Mouse (Mus musculus): ENCODE measurements around the gene Pmvk. TPM values are rescaled to one million over a fixed set of nuclear protein-coding genes. Genes with fewer than 3 reads are reported as not detected.
"Not testable (repeated sequence)": the region's sequence is repeated elsewhere in the genome, so short reads cannot be mapped to it uniquely, and the experiment has no call there.

Pmvk gene
- polyA plus RNA-seq, 1 experiment from 2014 or later, result 59.9 TPM

DNA sequence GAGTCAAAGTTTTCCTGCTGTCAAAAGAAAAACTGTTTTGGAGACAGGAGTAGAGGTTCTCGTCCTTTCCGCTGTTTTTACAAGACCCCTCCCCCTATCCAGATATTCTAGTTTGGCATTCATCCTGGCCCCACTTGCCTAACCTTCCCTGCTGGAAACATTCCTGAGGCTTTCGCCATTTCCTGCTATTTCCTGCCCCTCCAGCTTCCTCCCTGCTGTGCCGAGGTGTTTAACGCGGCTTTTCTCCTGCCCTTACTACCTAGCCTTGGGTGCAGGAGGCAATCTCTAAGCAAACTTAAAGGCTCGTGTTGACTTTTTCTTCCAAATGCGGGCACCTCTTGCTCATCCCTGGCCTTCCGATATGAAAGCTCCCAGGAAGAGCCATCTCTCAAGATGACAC, 34.8 kb upstream of the Pmvk start:
- Histone ChIP-seq H3K27me3 (no peaks in the 10 kb centered on the region), H3K27ac (peak overlapping the region; percentile 98), H3K9me3 (no peaks in the 10 kb centered on the region), H3K4me2 (replicated peaks) (peak overlapping the region; percentile 88), H3K4me1 (peaks cover 51% of the 10 kb centered on the region), H3K9ac (peak overlapping the region; percentile 77), H3K36me3 (peaks cover 36% of the 10 kb centered on the region), H3K4me3 (peak overlapping the region; percentile 68)
- WGBS, result under 1% methylated on average over 9 of the region's 9 CpGs
- no peak for ATAC-seq (ENCODE audit: low FRiP score, low read depth)

DNA sequence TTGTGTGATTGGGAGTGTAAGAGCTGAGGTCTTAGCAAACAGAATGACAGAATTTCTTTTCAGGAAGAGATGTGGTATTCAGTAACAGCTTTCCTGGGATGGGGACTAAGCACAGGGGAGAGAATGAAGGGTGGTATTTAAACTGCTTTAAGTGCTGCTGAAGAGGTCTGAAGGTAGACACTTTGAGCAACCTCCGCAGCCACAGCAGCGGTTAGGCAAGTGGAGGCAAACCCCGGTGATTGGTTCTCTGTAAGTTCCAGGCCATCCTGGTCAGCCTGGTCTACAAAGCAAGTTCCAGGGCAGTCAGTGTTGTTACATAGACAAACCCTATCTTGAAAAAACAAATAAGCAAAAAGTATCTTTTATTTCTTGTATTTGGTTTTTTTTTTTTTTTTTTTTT, 34.4 kb upstream of the Pmvk start:
- Histone ChIP-seq H3K4me3 (peak overlapping the region; percentile 68), H3K36me3 (peaks cover 36% of the 10 kb centered on the region), H3K4me2 (replicated peaks) (peak overlapping the region; percentile 88), H3K9me3 (no peaks in the 10 kb centered on the region), H3K27ac (peak overlapping the region; percentile 98), H3K4me1 (peaks cover 51% of the 10 kb centered on the region), H3K9ac (peak overlapping the region; percentile 77), H3K27me3 (no peaks in the 10 kb centered on the region)
- ATAC-seq (ENCODE audit: low FRiP score, low read depth), result no peak
- WGBS, result 14% methylated on average over 3 of the region's 3 CpGs

- H3K4me2 ChIP-seq (replicated peaks), result peak overlapping the region; percentile 88
- no peak for ATAC-seq (ENCODE audit: low FRiP score, low read depth)
- peak overlapping the region; percentile 88 for H3K27ac ChIP-seq
- H3K4me3 ChIP-seq, result peak overlapping the region; percentile 68
- peak overlapping the region; percentile 54; the same call in 1 of the 2 replicates for H3K9ac ChIP-seq
- H3K36me3 ChIP-seq, result peaks cover 36% of the 10 kb centered on the region
- no peaks in the 10 kb centered on the region for H3K27me3 ChIP-seq
- H3K4me1 ChIP-seq, result peaks cover 51% of the 10 kb centered on the region
- H3K9me3 ChIP-seq, result no peaks in the 10 kb centered on the region
- 42% methylated on average over 2 of the region's 2 CpGs for WGBS
These were observed 33.9 kb upstream of the Pmvk start for GRCm38 (mm10) chr3:89420421-89420820.

DNA sequence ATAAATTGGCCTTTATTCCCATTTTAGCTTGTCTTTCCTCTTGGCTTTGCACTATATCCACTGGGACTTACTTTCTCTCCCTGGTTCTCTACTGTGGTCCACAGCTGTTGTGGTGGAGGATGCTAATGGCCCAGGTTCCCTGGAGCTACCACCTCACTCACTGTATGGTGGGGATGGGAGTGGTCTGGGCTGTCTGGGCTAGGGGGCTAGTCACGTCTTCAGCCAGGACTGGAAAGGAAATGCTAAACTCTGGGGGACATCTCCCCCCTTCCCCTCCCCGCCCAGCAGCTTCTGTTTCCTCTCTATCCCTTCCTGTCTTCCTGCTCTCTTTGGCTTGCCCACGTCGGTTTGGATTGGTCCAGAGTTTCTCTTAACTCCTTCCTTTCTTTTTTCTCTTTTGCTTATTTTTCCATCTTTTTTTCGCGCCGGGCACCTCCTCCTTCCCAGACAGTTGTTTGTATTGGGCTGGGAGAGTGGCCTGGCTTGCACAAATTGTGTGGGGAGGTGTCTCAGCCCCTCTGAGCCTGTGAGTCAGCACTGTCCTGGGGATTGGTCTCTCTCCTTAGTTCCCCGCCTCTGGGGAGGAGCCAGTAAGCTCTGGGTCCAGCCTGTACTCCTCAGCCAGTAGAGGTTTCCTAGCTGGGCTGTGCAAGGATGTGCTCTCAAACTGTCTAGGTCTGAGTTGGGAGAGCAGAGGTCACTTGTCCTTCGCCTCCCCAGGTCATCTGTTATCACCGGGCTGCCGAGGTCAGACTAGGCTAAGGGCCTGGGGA, 33.2 kb upstream of the Pmvk start:
- peak overlapping the region; percentile 88 for H3K27ac ChIP-seq
- WGBS, result 2% methylated on average over 11 of the region's 11 CpGs
- H3K27me3 ChIP-seq, result no peaks in the 10 kb centered on the region
- ATAC-seq (ENCODE audit: low FRiP score, low read depth), result peak; percentile 60
- H3K9ac ChIP-seq, result peak overlapping the region; percentile 76
- peak overlapping the region; percentile 88 for H3K4me2 ChIP-seq (replicated peaks)
- H3K4me1 ChIP-seq, result peaks cover 50% of the 10 kb centered on the region
- H3K4me3 ChIP-seq, result peak overlapping the region; percentile 68
- peaks cover 35% of the 10 kb centered on the region for H3K36me3 ChIP-seq
- H3K9me3 ChIP-seq, result no peaks in the 10 kb centered on the region

DNA sequence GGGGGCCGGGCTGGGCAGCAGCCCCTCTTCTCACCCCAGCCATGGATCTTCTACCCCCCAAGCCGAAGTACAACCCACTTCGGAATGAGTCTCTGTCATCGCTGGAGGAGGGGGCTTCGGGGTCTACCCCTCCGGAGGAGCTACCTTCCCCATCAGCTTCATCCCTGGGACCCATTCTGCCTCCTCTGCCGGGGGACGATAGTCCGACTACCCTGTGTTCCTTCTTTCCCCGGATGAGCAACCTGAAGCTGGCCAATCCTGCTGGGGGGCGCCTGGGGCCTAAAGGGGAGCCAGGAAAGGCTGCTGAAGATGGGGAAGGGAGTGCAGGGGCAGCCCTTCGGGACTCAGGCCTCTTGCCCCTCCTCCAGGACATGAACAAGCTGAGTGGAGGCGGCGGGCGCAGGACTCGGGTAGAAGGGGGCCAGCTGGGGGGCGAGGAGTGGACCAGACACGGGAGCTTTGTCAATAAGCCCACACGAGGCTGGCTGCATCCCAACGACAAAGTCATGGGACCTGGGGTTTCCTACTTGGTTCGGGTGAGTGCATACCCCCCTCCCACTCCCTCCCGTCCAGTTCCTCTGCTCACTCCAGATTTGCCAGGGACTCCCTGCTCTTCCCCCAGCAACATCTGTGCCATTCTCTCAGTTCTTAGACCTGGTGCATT, 32.4 kb upstream of the Pmvk start:
- H3K4me3 ChIP-seq, result peak overlapping the region; percentile 68
- H3K27me3 ChIP-seq, result no peaks in the 10 kb centered on the region
- peak overlapping the region; percentile 88 for H3K4me2 ChIP-seq (replicated peaks)
- WGBS, result 8% methylated on average over 22 of the region's 22 CpGs
- peak overlapping the region; percentile 76 for H3K9ac ChIP-seq
- H3K27ac ChIP-seq, result peak overlapping the region; percentile 88
- H3K9me3 ChIP-seq, result no peaks in the 10 kb centered on the region
- no peak for ATAC-seq (ENCODE audit: low FRiP score, low read depth)
- H3K36me3 ChIP-seq, result peaks cover 40% of the 10 kb centered on the region
- peaks cover 44% of the 10 kb centered on the region for H3K4me1 ChIP-seq

- 0 out of 2 replicates have a peak overlapping the region, but pooled peaks have one; percentile 76 for H3K9ac ChIP-seq
- peak overlapping the region; percentile 88; the same call in 1 of the 2 replicates for H3K27ac ChIP-seq
These were observed 31.7 kb upstream of the Pmvk start for GRCm38 (mm10) chr3:89422556-89423205.

DNA sequence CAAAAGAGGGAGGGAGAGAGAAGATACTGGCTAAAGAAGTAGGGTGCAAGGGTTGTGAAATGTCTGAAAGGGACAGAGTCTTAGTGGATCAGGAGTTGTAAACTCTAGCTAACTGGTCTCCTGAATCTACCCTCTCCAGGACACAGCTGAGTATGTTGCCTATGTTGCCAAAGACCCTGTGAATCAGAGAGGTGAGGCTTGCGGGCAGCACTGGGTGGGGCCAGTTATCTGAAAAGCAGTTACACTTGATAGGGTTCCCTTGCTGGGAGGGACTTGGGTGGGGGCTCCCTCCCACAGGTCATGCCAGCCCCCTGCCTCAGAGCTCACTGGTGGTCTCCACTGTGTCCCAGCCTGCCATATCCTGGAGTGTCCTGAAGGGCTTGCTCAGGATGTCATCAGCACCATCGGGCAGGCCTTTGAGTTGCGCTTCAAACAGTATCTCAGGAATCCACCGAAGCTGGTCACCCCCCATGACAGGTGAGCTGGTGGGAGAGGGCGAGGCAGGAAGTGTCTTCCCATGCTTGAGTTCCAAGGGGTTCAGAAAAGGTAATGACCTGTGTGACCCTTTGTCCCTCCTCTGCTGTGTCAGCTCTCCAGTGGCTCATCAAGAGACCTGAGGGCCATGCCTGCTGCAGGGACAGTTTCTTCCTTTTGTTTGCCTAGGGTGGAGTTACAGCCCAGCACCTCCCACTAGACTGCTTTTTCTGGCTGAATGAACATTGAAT, 29.8 kb upstream of the Pmvk start:
- WGBS, result 95% methylated on average over 5 of the region's 5 CpGs
- H3K36me3 ChIP-seq, result peaks cover 57% of the 10 kb centered on the region
- H3K4me2 ChIP-seq (replicated peaks), result no peak overlapping the region
- H3K27ac ChIP-seq, result no peak overlapping the region
- H3K4me3 ChIP-seq, result no peak overlapping the region
- peaks cover 42% of the 10 kb centered on the region for H3K4me1 ChIP-seq
- no peak overlapping the region for H3K9ac ChIP-seq
- H3K9me3 ChIP-seq, result no peaks in the 10 kb centered on the region
- H3K27me3 ChIP-seq, result no peaks in the 10 kb centered on the region
- ATAC-seq (ENCODE audit: low FRiP score, low read depth), result no peak

More at GRCm38 (mm10) chr3:89422556-89423205, 31.7 kb upstream of the Pmvk start:
- no peak for ATAC-seq (ENCODE audit: low FRiP score, low read depth)
- Histone ChIP-seq H3K27me3 (no peaks in the 10 kb centered on the region), H3K9me3 (no peaks in the 10 kb centered on the region), H3K36me3 (peaks cover 47% of the 10 kb centered on the region), H3K4me1 (peaks cover 43% of the 10 kb centered on the region), H3K4me3 (peak overlapping the region; percentile 68), H3K4me2 (replicated peaks) (peak overlapping the region; percentile 88)
- WGBS, result 76% methylated on average over 6 of the region's 6 CpGs

- H3K4me3 ChIP-seq, result no peak overlapping the region
- no peak overlapping the region for H3K27ac ChIP-seq
- no peak overlapping the region for H3K4me2 ChIP-seq (replicated peaks)
- WGBS, result 86% methylated on average over 5 of the region's 5 CpGs
- H3K9ac ChIP-seq, result no peak overlapping the region
- ATAC-seq (ENCODE audit: low FRiP score, low read depth), result no peak
- no peaks in the 10 kb centered on the region for H3K27me3 ChIP-seq
- H3K36me3 ChIP-seq, result peaks cover 57% of the 10 kb centered on the region
- H3K9me3 ChIP-seq, result no peaks in the 10 kb centered on the region
- peaks cover 36% of the 10 kb centered on the region for H3K4me1 ChIP-seq
These were observed 29.2 kb upstream of the Pmvk start for GRCm38 (mm10) chr3:89425141-89425525.

- Histone ChIP-seq H3K4me3 (no peak overlapping the region), H3K4me1 (peaks cover 31% of the 10 kb centered on the region), H3K27me3 (no peaks in the 10 kb centered on the region), H3K9me3 (no peaks in the 10 kb centered on the region), H3K36me3 (peaks cover 57% of the 10 kb centered on the region), H3K9ac (no peak overlapping the region), H3K27ac (no peak overlapping the region), H3K4me2 (replicated peaks) (no peak overlapping the region)
- no peak for ATAC-seq (ENCODE audit: low FRiP score, low read depth)
- 87% methylated on average over 4 of the region's 4 CpGs for WGBS
These were observed 28.5 kb upstream of the Pmvk start for GRCm38 (mm10) chr3:89425876-89426275.

GRCm38 (mm10) chr3:89429021-89429420, 25.3 kb upstream of the Pmvk start:
- not testable (repeated sequence) for ATAC-seq (ENCODE audit: low FRiP score, low read depth); H3K27ac ChIP-seq; H3K27me3 ChIP-seq; H3K4me2 ChIP-seq (replicated peaks); H3K9ac ChIP-seq; H3K4me3 ChIP-seq; H3K9me3 ChIP-seq
- 93% methylated on average over 7 of the region's 7 CpGs for WGBS
- Histone ChIP-seq H3K36me3 (peaks cover 65% of the 10 kb centered on the region), H3K4me1 (peaks cover 17% of the 10 kb centered on the region)

DNA sequence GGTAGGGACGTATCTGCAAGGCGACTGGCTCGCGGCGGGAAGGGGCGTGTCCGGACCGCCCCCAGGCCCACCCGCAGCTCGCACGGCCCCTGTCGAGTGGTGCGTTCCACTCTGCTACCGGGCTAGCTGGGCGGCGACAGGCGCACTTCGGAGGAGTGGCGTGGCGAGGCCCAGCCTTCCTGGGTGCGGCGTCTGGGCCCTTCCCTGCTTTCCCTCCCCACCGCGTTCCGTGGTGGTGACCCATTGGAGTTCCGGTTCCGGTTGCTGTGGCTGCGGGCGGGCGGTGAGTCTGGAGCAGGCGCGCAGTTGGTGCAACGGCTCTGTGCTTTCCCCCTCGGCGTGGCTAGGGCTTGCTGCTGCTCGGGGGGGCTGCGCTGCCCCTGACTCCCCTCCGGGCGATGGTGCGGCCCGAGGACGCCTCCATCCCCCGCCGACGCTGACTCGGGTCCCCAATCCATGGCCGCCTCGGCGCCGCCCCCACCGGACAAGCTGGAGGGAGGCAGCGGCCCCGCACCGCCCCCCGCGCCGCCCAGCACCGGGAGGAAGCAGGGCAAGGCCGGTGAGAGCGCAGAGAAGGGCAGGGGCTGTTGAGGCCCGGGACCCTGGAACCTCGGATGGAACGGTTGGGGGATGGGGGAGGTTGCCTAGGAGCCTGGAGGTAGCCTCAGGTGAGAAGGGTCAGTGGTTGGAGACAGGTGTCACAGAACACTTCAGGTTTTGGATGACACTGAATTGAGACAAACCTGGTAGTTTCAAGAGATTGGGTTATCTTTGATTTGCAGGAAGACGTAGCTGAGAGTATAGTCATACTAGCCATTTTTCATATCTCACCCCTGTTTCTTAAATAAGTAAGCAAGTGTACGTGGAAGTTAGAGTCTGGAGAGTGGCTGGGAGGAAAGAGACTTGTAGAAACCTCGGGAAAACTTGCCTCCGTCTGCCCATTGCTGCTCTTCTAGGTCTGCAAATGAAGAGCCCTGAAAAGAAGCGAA, 23.9 kb upstream of the Pmvk start, which contains the start of gene Pygo2:
TSS of gene Pygo2 (plus strand) at position 44 of the 989 bp plus-strand sequence.
- H3K4me3 ChIP-seq, result peak within 1 kb of the TSS; percentile 100
- H3K4me1 ChIP-seq, result peaks cover 28% of the 10 kb centered on the region
- H3K27me3 ChIP-seq, result no peaks in the 10 kb centered on the region
- H3K36me3 ChIP-seq, result peaks cover 63% of the 10 kb centered on the region
- H3K4me2 ChIP-seq (replicated peaks), result peak within 1 kb of the TSS; percentile 85
- 2% methylated on average over 68 of the region's 68 CpGs for WGBS
- peak within 1 kb of the TSS; percentile 99 for H3K9ac ChIP-seq
- peak within 1 kb of the TSS; percentile 91 for H3K27ac ChIP-seq
- ATAC-seq (ENCODE audit: low FRiP score, low read depth), result peak; percentile 98
- H3K9me3 ChIP-seq, result no peaks in the 10 kb centered on the region
